Mouse (Mus musculus) retina, embryonic 14.5 days (tissue): ENCODE results near the gene Asb2.

Experiments used
- DNase-seq: peaks from one replicate; pipeline ENCODE4 v3.0.0-alpha.2; 2015; ENCODE audit warnings: low spot score

Gene Asb2

DNA sequence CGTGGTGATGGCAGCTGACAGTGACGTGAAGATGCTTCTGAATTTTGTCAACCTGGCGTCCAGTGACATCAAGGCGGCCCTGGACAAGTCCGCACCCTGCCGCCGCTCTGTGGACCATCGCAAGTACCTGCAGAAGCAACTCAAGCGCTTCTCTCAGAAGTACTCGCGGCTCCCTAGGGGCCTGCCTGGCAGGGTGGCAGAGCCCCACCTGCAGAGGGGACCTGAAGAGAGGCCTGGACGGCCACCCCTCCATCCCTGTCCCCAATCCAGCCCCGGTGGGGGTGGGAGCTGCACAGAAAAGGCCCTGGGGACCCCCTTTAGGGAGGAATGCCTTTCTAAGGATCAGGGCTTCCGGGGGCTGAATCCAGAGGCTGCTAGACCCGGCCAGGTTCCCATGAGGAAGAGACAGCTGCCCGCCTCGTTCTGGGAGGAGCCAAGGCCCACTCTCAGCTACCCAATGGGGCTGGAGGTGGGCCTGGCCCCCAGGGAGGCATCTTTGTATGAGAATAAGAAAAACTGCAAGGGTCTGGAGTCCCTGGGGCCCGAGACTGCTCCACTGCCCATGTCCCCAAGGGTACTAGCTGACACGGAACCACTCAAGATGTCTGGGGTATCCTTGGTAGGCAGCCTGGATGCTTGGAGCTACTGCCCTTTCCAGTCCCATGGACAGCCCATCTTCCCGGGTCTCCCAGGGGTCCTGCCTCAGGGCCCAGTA lies 39.8 kb downstream of the Asb2 start:
- DNase-seq, result no peak

DNA sequence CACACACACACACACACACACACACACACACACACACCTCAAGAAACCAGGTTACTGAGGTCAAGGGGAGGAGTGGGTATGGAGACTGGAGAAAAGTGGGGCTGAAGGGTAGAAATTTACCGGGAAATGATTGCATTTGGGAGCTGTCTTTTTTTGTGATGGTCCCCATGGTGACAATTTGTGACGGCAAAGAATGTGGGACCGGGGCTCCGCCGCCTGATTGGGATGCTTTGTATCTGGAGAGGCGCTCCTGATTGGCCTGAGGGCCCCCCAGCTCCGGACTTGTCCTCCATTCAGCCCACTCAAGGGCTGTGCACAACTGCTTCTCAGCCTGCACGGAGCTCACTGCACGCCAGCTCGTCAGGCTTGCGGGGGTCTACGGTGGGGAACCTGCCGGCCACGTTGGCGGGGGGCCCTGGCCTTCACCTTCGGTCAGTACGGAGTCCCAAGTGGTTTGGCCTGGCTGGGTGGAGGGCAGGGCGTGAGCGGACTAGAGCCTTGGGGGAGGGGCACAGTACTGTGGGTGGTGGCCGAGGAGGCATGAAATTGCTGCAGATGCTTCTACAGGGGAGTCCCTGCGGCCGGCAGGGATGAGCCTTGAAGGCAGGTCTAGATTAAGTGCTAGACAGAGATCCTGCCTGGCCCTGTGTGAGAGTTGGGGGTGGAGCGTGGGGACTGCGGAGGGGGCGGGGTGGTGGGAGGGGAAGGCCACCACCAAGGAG lies 41.0 kb downstream of the Asb2 start:
- DNase-seq, result peak; percentile 60

DNA sequence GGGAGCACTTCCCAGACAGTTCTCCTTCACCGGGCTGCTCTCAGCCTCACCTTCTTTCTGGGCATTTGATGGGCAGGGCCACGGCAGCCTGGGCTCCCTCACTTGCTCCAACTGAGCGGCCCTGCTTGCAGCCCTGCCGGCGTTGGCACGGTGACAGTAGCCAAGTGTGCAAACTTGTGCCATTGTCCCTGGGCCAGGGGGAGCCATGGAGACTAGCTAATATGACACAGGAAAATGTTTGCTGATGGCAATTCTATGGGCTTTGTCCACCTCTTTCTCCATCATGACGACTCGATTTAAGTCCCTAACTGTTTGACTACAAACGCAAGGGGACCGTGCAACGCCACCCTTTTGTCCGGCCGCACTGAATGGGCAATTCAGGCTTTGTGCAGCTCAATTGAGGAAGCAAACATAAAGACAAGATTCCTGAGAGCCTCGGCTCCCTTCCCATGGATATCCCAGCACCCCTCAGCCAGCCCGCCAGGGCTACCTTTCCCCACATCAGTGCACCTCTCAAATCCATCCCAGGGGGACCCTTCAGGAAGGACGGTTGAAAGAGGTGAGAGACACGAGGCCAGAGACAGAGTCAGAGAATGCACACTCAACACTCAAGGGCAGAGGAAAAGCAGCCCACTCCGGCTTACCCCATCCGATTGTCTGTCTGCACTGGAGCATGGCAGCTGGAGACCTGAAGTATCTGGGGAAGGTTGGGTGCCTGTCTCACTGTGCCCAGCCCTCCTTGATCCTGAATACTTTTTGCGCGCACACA lies 41.7 kb downstream of the Asb2 start:
- DNase-seq, result peak; percentile 25

DNA sequence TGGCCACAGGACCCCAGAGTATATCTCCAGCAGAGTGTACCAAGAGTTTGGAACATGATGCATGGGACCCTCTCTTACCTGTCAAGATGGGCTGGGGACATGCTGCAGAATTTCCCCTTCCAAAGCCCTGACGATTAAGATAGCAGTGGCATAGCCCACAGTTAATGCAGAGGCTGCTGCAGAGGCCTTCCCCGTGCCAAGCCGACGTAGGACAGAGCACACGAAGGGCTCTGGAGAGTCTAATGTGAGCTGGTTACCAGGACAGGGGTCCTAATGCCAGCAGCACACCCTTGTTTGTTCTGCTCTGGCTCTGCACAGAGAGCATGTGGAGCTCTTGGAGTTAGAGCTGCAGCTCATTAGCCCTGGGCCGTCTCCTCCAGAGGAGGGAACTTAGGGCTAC lies 42.5 kb downstream of the Asb2 start:
- no peak for DNase-seq

DNA sequence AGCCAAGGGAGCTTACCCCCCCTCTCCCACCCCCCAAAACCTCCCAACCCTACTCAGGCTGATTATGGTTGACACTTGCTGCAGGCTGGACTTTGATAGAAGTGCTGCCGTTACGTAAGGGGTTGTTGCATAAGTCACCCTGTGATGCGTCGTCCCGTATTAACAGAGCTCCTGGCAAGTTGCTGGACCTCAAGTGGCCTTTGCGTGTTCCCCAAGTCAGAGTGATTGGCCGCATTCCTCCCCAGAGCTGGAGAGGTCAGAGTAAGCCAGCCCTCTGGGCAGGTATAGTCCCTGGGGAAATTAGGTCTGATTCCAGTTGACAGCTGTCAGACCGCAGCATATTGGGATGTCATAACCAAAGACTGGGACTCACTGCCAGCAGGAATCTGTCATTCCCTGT lies 43.9 kb downstream of the Asb2 start:
- DNase-seq, result no peak

DNA sequence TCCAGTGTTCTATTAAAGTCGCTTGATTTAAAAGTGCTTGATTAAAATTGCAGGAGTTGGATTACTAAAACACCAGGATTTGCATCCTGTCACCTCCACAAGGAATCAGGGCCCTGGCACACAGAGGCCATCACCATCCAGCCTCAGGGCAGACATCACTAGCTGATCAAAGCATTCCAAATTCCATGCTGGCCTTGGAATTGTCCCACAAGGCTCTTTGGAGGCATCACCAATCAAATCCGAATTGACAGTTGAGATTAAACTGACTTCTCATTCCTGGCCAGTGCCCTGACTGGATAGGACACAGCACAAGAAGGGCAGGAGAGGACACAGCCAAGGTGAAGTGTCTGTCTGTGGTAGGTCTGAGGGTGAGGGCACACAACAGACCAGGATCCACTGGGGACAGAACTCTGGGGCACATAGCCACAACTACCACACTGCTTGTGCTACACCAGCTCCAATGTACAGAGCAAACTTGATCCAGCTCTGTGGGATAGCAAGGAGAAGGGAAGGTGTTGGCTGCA lies 45.0 kb downstream of the Asb2 start, which contains the start of gene Fam181a:
TSS of gene Fam181a (plus strand) at position 232 of the 524 bp plus-strand sequence.
- no peak for DNase-seq

DNA sequence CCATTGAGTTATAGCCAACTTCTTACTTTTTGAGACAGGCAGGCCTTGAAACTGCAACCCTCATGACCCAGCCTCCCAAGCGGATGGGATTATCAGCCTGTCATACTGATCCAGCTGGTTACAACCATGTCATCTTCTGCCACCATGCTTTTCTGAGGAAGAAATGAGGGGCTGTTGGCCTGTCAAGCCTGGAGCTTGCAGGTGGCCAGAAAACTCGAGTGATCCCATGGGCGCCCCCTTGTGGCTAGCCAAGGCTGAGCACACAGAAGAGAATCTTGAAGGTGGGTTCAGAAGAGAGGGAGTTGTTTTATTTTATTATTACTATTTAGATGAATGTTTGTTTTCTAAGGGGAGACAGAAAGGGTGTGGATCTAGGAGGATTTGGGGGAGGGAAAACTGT lies 49.1 kb downstream of the Asb2 start:
- peak; percentile 73 for DNase-seq

DNA sequence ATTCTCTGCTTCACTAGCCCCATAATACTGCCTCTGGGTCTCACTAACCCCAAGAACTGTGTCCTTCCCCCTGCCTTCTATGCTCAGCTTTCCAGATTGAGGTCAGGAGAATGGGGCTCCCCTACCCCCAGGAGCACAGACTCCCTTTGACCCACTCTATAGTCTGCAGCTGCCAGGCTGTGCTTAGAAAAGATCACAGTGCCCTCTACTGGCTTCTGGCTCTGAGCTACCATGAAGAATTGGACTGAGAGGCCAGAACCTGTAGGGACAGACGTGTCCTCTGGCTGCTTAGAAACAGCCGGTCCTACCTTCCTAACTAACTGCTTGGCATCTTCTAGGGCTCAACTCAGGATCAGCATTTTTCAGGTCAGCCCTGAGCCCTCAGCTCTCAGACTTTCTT lies 49.6 kb downstream of the Asb2 start:
- peak; percentile 64 for DNase-seq

DNA sequence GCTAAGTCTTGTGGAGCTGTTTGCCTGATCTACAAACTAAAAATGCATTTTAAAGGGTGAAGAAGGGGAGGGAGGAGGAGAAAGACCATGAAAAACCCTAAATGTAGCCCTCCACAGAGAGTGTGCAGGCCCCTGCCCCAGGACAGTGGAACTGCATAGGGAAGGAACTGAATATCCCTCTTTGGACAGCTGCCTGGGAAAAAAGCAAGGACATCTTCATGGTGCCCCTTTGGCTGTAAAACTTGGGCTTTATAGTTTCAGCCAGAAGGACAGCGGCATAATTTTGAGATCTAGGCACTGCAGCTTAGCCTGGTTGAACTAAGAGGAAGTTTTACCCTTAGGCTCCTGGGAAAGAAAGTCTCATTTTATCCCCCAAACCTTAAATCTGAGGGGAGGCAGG lies 52.8 kb downstream of the Asb2 start:
- no peak for DNase-seq

DNA sequence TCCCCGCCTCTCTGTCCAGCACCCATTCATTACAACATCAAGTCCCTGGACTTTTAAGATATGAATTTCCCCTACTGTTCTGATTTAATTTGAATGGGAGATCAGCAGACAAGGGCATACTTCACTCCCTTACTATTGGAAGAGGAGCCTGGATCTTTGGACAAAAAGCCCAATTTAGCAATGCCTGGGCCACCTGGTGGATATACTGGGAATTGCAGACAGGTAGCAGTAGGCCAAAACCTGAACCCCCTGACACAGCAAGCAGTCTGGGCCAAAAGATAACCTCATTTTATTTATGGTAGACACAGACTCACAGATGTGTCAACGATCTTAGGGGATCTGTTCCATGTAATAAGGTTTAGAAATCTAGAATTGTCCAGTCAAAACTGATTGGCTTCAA lies 54.2 kb downstream of the Asb2 start:
- DNase-seq, result peak; percentile 85

DNA sequence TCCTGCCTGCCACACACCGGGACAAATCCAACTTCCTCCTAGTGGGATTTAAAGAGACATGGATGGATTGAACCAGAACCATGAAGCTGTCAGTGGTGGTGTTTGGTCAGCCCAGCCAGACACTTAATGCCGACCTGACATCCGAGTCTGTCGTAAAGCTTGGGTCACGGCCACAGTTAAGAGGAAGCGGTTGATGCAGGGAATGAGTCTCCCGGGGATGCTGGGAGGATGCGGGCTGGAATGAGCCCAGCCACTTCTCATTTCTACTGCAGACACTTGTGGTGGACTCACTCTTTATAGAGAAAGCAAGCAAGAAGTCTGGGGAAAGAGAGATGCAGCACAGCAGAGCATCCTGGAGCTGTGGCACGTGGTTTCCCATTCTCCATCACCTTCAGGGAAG lies 55.3 kb downstream of the Asb2 start:
- DNase-seq, result no peak

DNA sequence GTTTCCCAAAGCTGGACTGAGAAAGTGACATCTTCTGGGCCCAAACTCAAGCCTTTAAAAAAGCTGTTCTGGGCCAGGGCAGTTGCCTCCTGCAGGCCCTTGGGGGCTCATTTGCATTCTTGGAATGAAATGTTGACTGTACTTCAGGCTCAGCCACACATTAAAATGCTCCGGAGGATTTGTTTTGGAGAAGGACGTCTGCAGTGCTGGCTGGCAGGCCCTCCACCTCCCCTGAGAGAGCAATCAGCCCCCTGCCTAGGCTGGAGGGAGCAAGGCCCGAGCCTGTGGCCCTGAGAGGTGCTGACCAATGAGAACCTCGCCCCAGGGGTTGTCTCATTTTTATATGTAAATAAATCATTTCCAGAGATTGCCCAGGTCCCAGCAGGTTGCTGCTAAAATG lies 59.5 kb downstream of the Asb2 start:
- DNase-seq, result no peak

DNA sequence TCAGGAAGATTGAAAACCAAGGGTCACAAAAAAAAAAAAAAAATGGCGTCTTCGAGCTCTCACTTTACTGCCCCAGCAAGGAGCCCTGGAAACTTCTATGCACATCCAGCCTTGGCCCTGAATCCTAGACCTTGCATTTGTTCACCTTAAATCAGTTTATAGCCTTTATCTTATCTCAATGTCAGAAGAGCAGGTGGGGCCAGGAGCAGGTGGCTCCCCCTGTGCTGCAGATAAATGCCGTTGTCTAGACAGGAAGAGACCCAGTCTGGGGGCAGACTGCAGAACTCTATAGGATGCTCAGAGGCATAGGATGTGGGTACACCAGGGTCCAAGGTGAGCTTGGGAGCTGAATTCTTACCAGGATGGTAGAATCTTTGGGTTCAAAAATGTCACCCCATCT lies 63.4 kb downstream of the Asb2 start:
- no peak for DNase-seq

DNA sequence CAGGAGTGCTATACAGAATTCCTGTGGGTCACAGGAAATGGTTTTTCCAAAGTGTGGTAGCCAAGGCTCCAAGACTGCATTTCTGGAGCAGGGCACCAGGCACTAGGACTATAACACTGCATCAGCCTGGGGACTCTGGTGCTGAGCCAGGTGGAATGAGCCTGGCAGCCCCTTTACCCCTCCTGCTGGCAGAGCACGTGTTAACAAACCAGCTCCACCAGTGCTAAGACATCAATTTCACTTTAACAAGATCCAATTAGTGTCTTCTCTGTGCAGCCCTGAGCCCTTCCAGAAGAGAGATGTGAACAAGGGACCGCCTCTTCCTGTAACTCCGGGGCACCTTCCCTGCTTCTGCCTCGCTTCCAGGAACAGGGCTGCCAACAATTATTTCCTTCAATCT lies 68.5 kb downstream of the Asb2 start:
- no peak for DNase-seq

DNA sequence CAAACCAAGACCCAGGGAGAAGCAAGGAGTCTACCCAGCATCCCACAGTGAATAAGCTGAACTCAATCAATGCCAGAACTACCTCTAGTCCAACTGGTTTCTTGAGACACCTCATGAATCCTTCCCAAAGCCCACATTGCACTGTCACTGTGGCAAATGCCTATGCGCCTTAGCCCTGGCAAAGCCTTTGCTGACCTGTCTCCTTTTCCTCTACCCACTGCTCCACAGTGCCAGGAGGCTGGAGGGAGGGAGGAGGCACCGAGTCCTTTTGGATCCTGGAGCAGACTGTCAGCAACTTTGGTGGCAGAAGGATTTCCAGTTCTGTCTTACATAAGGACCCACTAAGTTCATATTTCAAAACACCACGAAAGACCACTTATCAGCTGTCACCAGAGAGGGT lies 72.4 kb downstream of the Asb2 start:
- no peak for DNase-seq

DNA sequence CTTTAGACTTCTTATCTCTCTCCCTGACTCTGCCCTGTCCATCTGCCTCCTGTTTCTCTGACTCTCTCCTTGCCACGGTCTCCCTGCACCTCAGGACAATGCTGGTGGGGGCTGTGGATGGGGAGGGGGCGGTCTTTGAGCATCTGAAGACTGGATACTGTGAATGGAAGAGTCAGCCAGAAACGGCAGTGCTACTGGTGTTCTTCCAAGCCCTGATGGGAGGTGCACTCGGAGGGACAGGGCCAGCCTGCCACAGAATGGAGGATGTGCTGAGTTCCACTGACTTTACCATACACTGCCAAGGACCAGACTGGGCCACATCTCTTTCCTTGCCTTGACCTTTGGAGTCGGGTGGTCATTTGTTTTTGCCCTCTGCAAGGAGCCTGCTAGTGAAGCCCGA lies 72.9 kb downstream of the Asb2 start:
- DNase-seq, result no peak

DNA sequence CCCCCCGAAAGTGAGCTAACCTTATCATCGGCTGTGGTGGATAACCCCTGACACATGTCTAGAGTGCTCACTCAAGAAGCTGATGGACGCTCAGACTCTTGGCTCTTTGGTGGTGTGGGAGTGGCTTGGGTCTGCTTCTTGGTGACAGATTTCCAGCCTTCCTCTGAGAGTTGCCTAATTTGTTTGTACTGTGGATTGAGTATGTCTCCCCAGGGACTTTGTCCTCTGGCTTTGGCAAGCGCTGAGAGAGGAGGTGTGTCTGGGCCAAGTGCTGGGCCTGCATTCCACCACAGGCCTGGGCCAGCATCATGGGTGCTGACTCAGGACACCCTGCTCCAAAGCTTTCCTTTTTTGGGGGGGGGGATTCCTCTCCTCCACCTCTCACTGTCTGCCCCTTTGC lies 73.9 kb downstream of the Asb2 start:
- DNase-seq, result no peak

DNA sequence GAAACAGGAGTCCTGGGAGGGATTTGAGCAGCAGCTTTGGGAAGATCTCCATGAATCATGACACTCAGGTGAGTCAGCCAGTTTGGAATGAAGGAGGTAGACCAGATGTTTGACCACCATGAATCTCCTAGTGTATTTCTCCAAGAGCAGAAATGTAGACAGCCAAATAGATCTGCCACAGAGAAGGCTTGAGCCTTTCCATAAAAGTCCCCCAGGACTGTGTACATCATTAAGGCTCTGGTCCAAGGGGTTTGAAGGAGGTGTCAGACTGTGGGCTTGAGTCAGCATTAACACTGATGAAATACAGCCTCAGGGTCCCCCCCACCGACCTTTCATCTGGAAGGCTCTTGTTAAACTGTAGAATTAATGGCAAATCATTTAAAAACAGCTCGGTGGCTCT lies 74.3 kb downstream of the Asb2 start:
- no peak for DNase-seq

DNA sequence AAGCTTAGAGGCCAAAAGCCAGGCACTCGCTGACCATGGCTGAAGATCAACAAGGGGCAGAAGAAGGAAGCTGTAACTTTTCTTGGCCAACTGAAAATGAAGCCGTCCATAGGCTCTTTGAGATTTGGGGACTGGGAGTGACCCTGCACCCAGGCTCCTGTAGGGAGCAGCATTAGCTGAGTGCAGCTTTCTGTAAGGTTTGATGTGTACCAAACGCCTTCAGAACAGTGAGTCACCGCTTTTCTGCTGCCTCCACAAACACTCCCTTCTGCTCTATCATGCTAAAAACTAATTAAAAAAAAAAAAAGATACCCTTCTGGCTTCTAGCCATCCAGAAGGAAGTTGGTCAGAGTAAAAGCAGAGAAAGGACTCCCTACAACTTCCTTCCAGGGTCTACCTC lies 79.4 kb downstream of the Asb2 start:
- DNase-seq, result no peak

DNA sequence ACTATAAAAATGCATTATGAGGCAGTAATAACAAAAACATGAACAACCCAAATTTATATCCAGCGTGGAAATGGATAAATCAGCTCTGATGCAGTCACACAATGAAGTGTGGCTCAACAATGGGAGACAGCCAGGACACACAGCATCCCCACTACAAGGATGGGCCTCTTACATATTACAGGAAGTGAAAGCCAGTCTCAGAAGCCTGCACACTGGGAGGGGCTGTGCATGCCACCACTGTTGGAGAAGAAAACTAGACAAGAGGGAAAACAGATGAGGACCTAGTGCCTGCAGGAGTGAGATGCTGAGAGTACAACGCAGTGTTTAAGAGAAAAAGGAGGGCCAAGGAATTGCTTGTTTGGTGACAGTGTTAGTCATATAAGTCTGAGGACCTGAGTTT lies 82.1 kb downstream of the Asb2 start:
- DNase-seq, result no peak

DNA sequence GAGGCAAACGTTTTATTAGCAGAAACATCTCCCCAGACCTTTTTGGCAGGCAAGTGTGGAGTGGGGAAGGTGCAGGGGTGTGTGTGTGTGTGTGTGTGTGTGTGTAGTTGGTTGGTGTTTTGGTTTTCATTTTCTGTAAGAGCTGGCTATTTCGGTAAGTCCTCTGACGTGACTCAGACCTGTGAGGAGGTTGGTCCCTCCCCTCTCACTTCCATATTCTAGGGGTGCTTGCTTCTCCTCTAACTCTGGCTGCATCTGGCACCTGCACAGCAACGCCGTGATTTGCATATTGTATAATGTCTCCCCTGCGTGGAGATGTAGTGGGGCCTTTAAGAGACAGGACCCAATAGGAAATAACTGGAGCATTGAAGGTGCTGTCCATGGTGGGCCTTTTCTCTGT lies 82.8 kb downstream of the Asb2 start:
- DNase-seq, result no peak

DNA sequence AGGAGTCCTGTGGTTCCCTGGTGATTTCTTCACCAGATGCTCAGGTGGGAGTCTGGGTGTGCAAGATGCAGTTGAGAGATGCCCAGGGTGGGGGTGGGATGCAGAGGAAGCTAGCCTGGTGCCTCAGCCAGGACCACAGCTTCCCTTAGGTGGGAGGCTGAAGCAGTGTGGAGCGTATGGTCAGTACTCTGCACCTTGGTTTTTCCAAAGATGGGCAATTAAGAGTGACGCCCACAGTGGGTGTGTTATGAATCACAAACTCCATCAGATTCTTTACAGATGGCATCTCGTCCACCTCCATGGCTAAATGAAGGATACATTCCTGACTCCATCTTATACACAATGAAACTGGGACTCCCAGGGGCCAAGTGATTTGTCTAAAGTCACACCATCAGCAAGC lies 83.6 kb downstream of the Asb2 start:
- DNase-seq, result no peak
